Mouse (Mus musculus): ENCODE data around the gene 2810004N23Rik. TPM values are rescaled to one million over a fixed set of nuclear protein-coding genes. Genes with fewer than 3 reads are reported as not detected.
A peak's percentile ranks its signal among the peaks of the same experiment; 100 is the strongest.

Gene 2810004N23Rik
- total and polyA plus RNA-seq, 3 experiments = 54.8 to 68.9 (median 64.0) TPM

DNA sequence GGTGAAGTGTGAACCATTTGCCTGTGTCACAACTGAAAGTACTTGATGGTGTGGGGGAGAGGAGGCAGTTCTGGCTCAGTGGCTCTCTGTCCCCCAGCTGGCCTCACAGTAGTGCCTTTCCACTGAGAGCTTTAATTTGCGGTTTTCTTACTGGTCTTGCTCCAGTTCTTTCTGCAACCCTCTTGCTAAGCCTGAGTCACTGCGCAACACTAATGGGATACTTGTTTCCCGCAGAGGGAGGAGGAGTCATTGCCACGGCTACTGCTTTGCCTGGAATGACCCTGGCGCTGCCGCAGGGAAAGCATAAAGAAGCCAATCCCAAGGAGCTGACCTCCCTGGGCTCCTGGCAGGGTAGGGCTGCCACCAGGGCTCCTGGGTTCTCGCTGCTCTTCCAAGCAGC is 36.3 kb downstream of the 2810004N23Rik start:
- no peaks in the 10 kb centered on the region for H3K27me3 ChIP-seq (ENCODE audit: control insufficient read depth in 1 of 2, insufficient read depth in 2 of 2, low read length in 2 of 2)
- H3K4me3 ChIP-seq (ENCODE audit: control insufficient read depth in 1 of 2, insufficient read depth in 1 of 2, low read depth in 2 of 2, low read length in 2 of 2) = no peak overlapping the region
- no peaks in the 10 kb centered on the region for H3K36me3 ChIP-seq (ENCODE audit: control insufficient read depth in 1 of 2, insufficient read depth in 2 of 2, low read length in 2 of 2)
- no peak for DNase-seq (ENCODE audit: low read depth, low spot score)
- TF ChIP-seq POLR2AphosphoS2 (IDR thresholded peaks at IDR 0.05; ENCODE audit: low read length) (no peak), UBTF (IDR thresholded peaks at IDR 0.05; ENCODE audit: borderline replicate concordance, insufficient read depth, low read depth, low read length) (no peak), SIN3A (IDR thresholded peaks at IDR 0.05; ENCODE audit: low read length) (no peak), SMC3 (IDR thresholded peaks at IDR 0.05; ENCODE audit: low read depth, low read length) (no peak), MAZ (IDR thresholded peaks at IDR 0.05; ENCODE audit: low read depth, low read length) (no peak), CHD2 (IDR thresholded peaks at IDR 0.05; ENCODE audit: low read length) (no peak), MXI1 (IDR thresholded peaks at IDR 0.05; ENCODE audit: low read depth, low read length) (no peak), USF2 (IDR thresholded peaks at IDR 0.05; ENCODE audit: borderline replicate concordance in 1 of 2, insufficient read depth in 1 of 2, low read depth in 1 of 2, low read length in 2 of 2) (no peak), E2F4 (IDR thresholded peaks at IDR 0.05; ENCODE audit: borderline replicate concordance, low read depth, low read length) (no peak), BHLHE40 (IDR thresholded peaks at IDR 0.05; ENCODE audit: borderline replicate concordance, low read depth, low read length) (no peak), CTCF (IDR thresholded peaks at IDR 0.05 in 2 of 3, conservative IDR thresholded peaks at IDR 0.05 in 1 of 3; ENCODE audit: control insufficient read depth in 1 of 3, insufficient read depth in 1 of 3, low read depth in 2 of 3, low read length in 3 of 3, poor library complexity in 1 of 3, severe bottlenecking in 1 of 3) (no peak), ZKSCAN1 (IDR thresholded peaks at IDR 0.05; ENCODE audit: low read depth, low read length) (no peak), EP300 (IDR thresholded peaks at IDR 0.05; ENCODE audit: low read depth in 1 of 2, low read length in 2 of 2) (no peak), NRF1 (IDR thresholded peaks at IDR 0.05; ENCODE audit: insufficient read depth, low read depth, low read length, poor library complexity, severe bottlenecking) (no peak), MEF2A (IDR thresholded peaks at IDR 0.05; ENCODE audit: extremely low read depth, insufficient replicate concordance, low read depth, low read length, poor library complexity, severe bottlenecking) (no peak), ZMIZ1 (IDR thresholded peaks at IDR 0.05; ENCODE audit: low read depth, low read length) (no peak), RAD21 (IDR thresholded peaks at IDR 0.05; ENCODE audit: low read depth, low read length) (no peak), TCF12 (IDR thresholded peaks at IDR 0.05; ENCODE audit: low read depth, low read length) (no peak), POLR2AphosphoS5 (IDR thresholded peaks at IDR 0.05; ENCODE audit: borderline replicate concordance, low read depth, low read length) (no peak), KAT2A (conservative IDR thresholded peaks at IDR 0.05; ENCODE audit: low read depth, low read length) (no peak)
- no peaks in the 10 kb centered on the region for H3K9me3 ChIP-seq (replicated peaks; ENCODE audit: insufficient read depth, low read length)
- no peak overlapping the region for H3K27ac ChIP-seq (ENCODE audit: control insufficient read depth, low read depth, low read length)
- peaks cover 0 to 3% of the 10 kb centered on the region in 2 experiments; a peak in 1 of 4 replicates for H3K4me1 ChIP-seq (ENCODE audit: control insufficient read depth in 1 of 2, insufficient read depth in 2 of 2, low read length in 2 of 2)
- H3K79me2 ChIP-seq (ENCODE audit: control insufficient read depth, insufficient read depth, low read length, poor library complexity) = no peaks in the 10 kb centered on the region
- no peak overlapping the region for H3K9ac ChIP-seq (ENCODE audit: control insufficient read depth, low read depth, low read length, poor library complexity, severe bottlenecking)

DNA sequence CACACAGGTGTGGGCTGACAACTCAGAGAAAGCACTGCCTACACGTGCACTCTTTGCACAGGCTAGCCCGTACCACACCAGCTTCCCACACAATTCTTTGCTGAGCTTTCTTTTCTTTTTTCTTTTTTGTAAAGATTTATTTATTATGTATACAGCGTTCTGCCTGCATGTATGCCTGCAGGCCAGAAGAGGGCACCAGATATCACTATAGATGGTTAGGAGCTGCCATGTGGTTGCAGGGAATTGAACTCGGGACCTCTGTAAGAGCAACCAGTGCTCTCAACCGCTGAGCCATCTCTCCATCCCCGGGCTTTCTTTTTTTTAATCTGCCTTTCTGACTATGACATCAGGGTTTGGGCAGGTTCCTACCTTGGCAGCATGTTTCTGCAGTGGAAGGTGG is 39.4 kb downstream of the 2810004N23Rik start:
- Histone ChIP-seq H3K79me2 (ENCODE audit: control insufficient read depth, insufficient read depth, low read length, poor library complexity) (no peaks in the 10 kb centered on the region), H3K27me3 (ENCODE audit: control insufficient read depth in 1 of 2, insufficient read depth in 2 of 2, low read length in 2 of 2) (0 out of 4 replicates have a peak, but pooled peaks cover 0 to 1% of the 10 kb centered on the region in 2 experiments), H3K9me3 (replicated peaks; ENCODE audit: insufficient read depth, low read length) (no peaks in the 10 kb centered on the region), H3K36me3 (ENCODE audit: control insufficient read depth in 1 of 2, insufficient read depth in 2 of 2, low read length in 2 of 2) (no peaks in the 10 kb centered on the region), H3K4me1 (ENCODE audit: control insufficient read depth in 1 of 2, insufficient read depth in 2 of 2, low read length in 2 of 2) (peaks cover 0 to 3% of the 10 kb centered on the region in 2 experiments; a peak in 1 of 4 replicates), H3K9ac (ENCODE audit: control insufficient read depth, low read depth, low read length, poor library complexity, severe bottlenecking) (no peak overlapping the region), H3K4me3 (ENCODE audit: control insufficient read depth in 1 of 2, insufficient read depth in 1 of 2, low read depth in 2 of 2, low read length in 2 of 2) (no peak overlapping the region), H3K27ac (ENCODE audit: control insufficient read depth, low read depth, low read length) (no peak overlapping the region)
- no peak for TF ChIP-seq SIN3A (IDR thresholded peaks at IDR 0.05; ENCODE audit: low read length)
- TF ChIP-seq NRF1 (IDR thresholded peaks at IDR 0.05; ENCODE audit: insufficient read depth, low read depth, low read length, poor library complexity, severe bottlenecking) = no peak
- TF ChIP-seq EP300 (IDR thresholded peaks at IDR 0.05; ENCODE audit: low read depth in 1 of 2, low read length in 2 of 2) = no peak
- TF ChIP-seq RCOR1 (IDR thresholded peaks at IDR 0.05; ENCODE audit: low read depth, low read length) = no peak
- TF ChIP-seq SMC3 (IDR thresholded peaks at IDR 0.05; ENCODE audit: low read depth, low read length) = peak; percentile 39; the same call in 1 of the 2 replicates
- no peak for TF ChIP-seq MAX (IDR thresholded peaks at IDR 0.05; ENCODE audit: low read length)
- TF ChIP-seq CHD1 (IDR thresholded peaks at IDR 0.05; ENCODE audit: low read depth, low read length) = no peak
- TF ChIP-seq RAD21 (IDR thresholded peaks at IDR 0.05; ENCODE audit: low read depth, low read length) = peak; percentile 43
- no peak for TF ChIP-seq GATA1 (IDR thresholded peaks at IDR 0.05; ENCODE audit: low read depth, low read length)
- no peak for TF ChIP-seq JUND (IDR thresholded peaks at IDR 0.05; ENCODE audit: low read depth, low read length)
- TF ChIP-seq MYC (IDR thresholded peaks at IDR 0.05; ENCODE audit: low read depth, low read length) = peak; percentile 28; the same call in 1 of the 2 replicates
- no peak for TF ChIP-seq TAL1 (IDR thresholded peaks at IDR 0.05; ENCODE audit: low read length)
- TF ChIP-seq CTCF (IDR thresholded peaks at IDR 0.05 in 2 of 3, conservative IDR thresholded peaks at IDR 0.05 in 1 of 3; ENCODE audit: control insufficient read depth in 1 of 3, insufficient read depth in 1 of 3, low read depth in 2 of 3, low read length in 3 of 3, poor library complexity in 1 of 3, severe bottlenecking in 1 of 3) = peak; percentile 28 to 46 (median 29)
- TF ChIP-seq ELF1 (IDR thresholded peaks at IDR 0.05; ENCODE audit: low read depth, low read length) = no peak
- TF ChIP-seq TBP (IDR thresholded peaks at IDR 0.05; ENCODE audit: low read depth, low read length) = no peak
- peak; percentile 51 for DNase-seq (ENCODE audit: low read depth, low spot score)

All from MEL (cell line).